Mouse (Mus musculus) hindbrain, embryonic 14.5 days (tissue): ENCODE measurements around the gene 5830473C10Rik. TPM values are rescaled to one million over a fixed set of nuclear protein-coding genes. Genes with fewer than 3 reads are reported as not detected.
A peak's percentile ranks its signal among the peaks of the same experiment; 100 is the strongest.

Experiments used
- ATAC-seq: fragments of 200-750 bp; cut with Nextera tagmentation; 2 replicates; pipeline ENCODE4 v1.8.0; 2017; ENCODE audit warnings: moderate number of reproducible peaks, mild to moderate bottlenecking, moderate TSS enrichment, moderate library complexity; ENCODE audit not compliant: low FRiP score
- DNase-seq: peaks from one replicate; pipeline ENCODE4 v3.0.0-alpha.2; 2015; ENCODE audit warnings: low spot score
- H3K27ac ChIP-seq: fragments of 300-500 bp; sonication (generic); 2 replicates; pipeline ENCODE4 v1.5.1; 2014; ENCODE audit warnings: mild to moderate bottlenecking, moderate library complexity
- H3K27me3 ChIP-seq: fragments of 300-500 bp; sonication (generic); 2 replicates; pipeline ENCODE4 v1.6.1; 2014; ENCODE audit warnings: mild to moderate bottlenecking, low read length, mixed read lengths; ENCODE audit not compliant: control insufficient read depth, insufficient read depth
- H3K36me3 ChIP-seq: fragments of 300-500 bp; sonication (generic); replicated peaks from 2 replicates; pipeline ENCODE4 v1.6.1; 2014; ENCODE audit not compliant: control insufficient read depth, insufficient read depth
- H3K4me1 ChIP-seq: fragments of 300-500 bp; sonication (generic); replicated peaks from 2 replicates; pipeline ENCODE4 v1.6.1; 2014; ENCODE audit warnings: antibody characterized with exemption, low read length, mixed read lengths; ENCODE audit not compliant: control insufficient read depth, insufficient read depth
- H3K4me2 ChIP-seq: fragments of 300-500 bp; sonication (generic); replicated peaks from 2 replicates; pipeline ENCODE4 v1.6.1; 2014; ENCODE audit warnings: mild to moderate bottlenecking, moderate library complexity
- H3K4me3 ChIP-seq: fragments of 300-500 bp; sonication (generic); replicated peaks from 2 replicates; pipeline ENCODE4 v1.5.1; 2014; ENCODE audit warnings: mild to moderate bottlenecking, low read length
- H3K9ac ChIP-seq: fragments of 300-500 bp; sonication (generic); 2 replicates; pipeline ENCODE4 v1.6.1; 2014
- H3K9me3 ChIP-seq: fragments of 300-500 bp; sonication (generic); 2 replicates; pipeline ENCODE4 v1.6.1; 2016; ENCODE audit warnings: low read length; ENCODE audit not compliant: control insufficient read depth
- WGBS: fragments of 180-500 bp; shearing (Covaris S2); extraction: QIAGEN DNeasy Blood & Tissue Kit; methylation state at CpG from one replicate; pipeline ENCODE4 v1.1.7; 2014; 5-methylcytosine and 5-hydroxymethylcytosine counted together
- polyA plus RNA-seq: library from polyadenylated mRNA; unstranded; fragments of >200 nt; fragmentation: Nextera tagmentation; extraction: Ambion mirVana; gene quantifications from 2 replicates; pipeline ENCODE4 v1.2.1, GENCODE M21; 2014

Gene 5830473C10Rik
- polyA plus RNA-seq, 1 experiment from 2014 or later, result 0.08 TPM

DNA sequence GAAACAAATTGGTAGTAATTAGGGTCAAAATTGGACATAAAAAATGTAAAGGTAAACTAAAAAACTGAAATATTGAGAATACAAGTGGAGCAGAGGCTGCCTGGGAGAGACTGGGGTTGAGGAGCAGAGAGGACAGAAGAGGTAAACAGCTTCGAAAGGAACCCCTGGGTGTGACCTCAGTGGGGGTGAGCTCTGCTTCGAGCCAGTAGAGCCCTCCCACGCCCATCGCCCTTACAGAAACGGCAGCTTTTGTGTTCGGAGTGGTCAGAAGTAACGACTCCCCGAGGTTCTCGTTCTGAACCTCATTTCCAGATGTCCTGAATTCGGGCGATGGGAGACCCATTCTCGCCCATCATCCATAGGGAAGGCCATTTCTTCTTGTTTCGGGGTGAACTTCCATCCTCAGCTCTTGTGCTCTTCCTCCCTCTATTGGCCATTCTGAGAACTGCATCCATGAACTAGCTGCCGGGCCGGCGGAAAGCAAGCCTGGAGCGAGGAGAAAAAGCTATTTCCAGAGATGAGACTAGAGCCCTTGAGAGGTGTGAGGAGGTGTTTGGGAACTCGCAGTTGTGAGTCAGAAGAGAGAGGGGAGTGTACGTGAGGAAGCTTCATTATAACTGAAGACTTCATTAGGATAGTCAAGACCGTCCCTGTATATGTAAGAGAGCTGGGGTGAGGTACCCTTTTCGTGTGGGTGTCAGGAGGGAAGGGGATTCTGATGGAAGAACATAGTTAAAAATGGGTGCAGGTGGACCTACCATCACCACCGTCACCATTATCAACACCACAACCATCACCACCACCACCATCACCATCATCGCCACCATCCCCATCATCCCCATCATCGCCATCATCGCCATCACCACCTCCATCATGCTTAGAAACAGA, 28.0 kb downstream of the 5830473C10Rik start:
- no peaks in the 10 kb centered on the region for H3K9me3 ChIP-seq
- ATAC-seq (peak; percentile 76), DNase-seq (peak; percentile 94)
- H3K4me3 ChIP-seq, result peak overlapping the region; percentile 37
- no peak overlapping the region for H3K27ac ChIP-seq
- no peaks in the 10 kb centered on the region for H3K4me1 ChIP-seq
- peak overlapping the region; percentile 61 for H3K9ac ChIP-seq
- H3K4me2 ChIP-seq, result peak overlapping the region; percentile 77
- no peaks in the 10 kb centered on the region for H3K36me3 ChIP-seq
- H3K27me3 ChIP-seq, result no peaks in the 10 kb centered on the region
- 25% methylated on average over 25 of the region's 25 CpGs for WGBS

DNA sequence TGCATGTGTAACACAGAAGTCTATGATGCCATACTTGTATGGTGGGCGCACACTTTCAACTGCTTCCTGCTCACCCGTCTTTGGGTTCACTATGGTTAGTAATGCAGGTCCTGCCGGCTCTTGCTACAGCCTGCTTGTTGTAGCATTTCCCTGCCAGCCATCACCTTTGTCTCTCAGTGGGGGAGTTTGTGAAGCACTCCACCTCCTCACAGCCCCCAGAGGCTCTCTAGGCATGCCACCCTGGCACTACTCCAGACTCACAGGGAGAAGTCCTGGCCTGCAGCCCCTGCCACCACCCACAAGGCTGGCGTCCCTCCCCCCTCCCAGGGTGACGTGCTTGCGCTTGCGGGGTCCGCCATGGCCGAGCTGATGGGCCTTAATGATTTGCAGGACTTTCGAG, 29.8 kb downstream of the 5830473C10Rik start:
- H3K4me3 ChIP-seq, result no peak overlapping the region
- WGBS, result 93% methylated on average over 10 of the region's 10 CpGs
- no peak overlapping the region for H3K27ac ChIP-seq
- no peak for DNase-seq
- H3K9me3 ChIP-seq, result no peaks in the 10 kb centered on the region
- H3K4me2 ChIP-seq, result no peak overlapping the region
- no peaks in the 10 kb centered on the region for H3K4me1 ChIP-seq
- H3K9ac ChIP-seq, result no peak overlapping the region
- H3K36me3 ChIP-seq, result no peaks in the 10 kb centered on the region
- H3K27me3 ChIP-seq, result no peaks in the 10 kb centered on the region
- no peak for ATAC-seq

DNA sequence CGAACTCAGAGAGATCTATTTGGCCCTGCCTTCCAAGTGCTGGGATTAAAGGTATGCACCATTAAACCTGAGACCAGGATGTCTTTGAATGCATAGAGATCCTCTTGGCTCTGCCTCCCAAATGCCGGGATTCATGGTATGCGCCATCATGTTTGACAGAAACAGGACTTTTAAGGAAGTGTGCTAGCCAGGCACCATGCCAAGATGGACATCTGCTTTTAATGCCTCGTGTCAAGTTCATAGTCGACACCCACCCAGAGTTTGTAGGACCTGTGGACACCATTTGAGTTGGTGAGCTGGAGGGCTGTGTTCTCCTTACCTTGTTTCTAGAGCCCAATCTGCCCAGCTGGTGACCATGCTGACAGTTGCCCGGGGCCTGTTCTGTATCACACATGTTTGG, 31.0 kb downstream of the 5830473C10Rik start:
- Histone ChIP-seq H3K9me3 (no peaks in the 10 kb centered on the region), H3K27me3 (no peaks in the 10 kb centered on the region), H3K27ac (no peak overlapping the region), H3K4me3 (no peak overlapping the region), H3K36me3 (no peaks in the 10 kb centered on the region), H3K4me1 (no peaks in the 10 kb centered on the region), H3K9ac (no peak overlapping the region), H3K4me2 (no peak overlapping the region)
- DNase-seq, result no peak
- ATAC-seq, result no peak
- WGBS, result 84% methylated on average over 6 of the region's 6 CpGs

DNA sequence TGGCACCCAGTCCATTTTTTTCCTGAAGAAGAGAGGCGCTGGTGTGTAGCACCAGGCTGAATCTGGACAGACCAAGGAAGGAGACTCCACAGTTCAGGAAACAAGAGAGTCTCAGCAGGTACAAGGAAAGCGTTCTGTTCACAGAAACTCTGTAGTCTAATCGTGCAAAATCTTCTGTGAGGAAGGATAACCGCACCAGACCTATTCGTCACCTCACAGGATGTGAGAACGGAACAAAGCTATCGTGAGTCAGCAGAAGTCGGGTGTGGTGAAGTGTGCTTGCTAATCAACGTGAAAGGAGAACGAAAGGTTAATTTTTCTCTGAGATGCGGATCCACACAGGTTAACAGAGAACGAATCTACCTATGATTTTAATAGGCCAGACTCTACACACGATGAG, 34.0 kb downstream of the 5830473C10Rik start:
- Histone ChIP-seq H3K4me1 (no peaks in the 10 kb centered on the region), H3K4me2 (no peak overlapping the region), H3K27me3 (no peaks in the 10 kb centered on the region), H3K27ac (no peak overlapping the region), H3K36me3 (no peaks in the 10 kb centered on the region), H3K4me3 (no peak overlapping the region), H3K9ac (no peak overlapping the region), H3K9me3 (no peaks in the 10 kb centered on the region)
- DNase-seq (no peak), ATAC-seq (no peak)
- 88% methylated on average over 13 of the region's 13 CpGs for WGBS

DNA sequence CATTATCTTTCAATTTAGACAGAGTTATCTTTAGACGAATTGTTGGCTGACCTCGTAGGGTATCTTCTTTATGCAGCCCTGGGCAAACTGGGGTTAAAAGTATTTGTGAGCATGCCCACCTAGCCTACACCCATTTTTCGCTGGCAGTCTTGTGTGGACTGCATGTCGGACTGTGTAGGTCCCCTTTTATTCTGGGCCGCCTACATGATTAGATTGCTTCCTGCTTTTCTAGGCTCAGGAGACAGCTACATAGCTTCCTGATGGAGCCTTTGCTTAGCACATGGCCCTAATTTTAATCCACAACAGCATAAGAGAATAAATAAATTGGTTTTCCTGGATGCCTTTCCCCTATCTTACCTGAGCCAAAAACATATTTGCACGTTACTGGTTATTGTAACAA, 35.2 kb downstream of the 5830473C10Rik start:
- Histone ChIP-seq H3K27ac (no peak overlapping the region), H3K4me2 (no peak overlapping the region), H3K4me3 (no peak overlapping the region), H3K36me3 (no peaks in the 10 kb centered on the region), H3K9ac (no peak overlapping the region), H3K4me1 (no peaks in the 10 kb centered on the region), H3K9me3 (no peaks in the 10 kb centered on the region), H3K27me3 (no peaks in the 10 kb centered on the region)
- no peak for ATAC-seq
- no peak for DNase-seq
- 92% methylated on average over 6 of the region's 6 CpGs for WGBS

DNA sequence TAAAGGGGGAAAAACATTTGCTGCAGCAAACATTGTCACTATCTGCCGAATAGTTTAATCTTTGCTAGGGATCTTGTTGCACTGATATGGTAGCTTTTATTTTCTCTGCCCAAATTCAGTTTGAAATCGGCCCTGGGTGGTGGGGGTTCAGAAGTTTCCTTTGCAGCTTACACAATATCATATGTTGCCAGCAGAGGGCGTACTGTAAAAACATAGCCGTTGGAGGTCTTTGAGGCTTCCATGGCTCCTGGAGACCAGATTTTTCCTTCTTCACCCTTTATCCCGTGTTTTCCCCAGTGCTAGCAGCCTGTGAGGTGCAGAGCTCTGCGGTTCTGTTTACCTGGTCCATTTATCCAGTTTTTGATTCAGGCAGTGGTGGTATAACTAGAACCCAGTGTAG, 40.6 kb downstream of the 5830473C10Rik start:
- DNase-seq (peak; percentile 77), ATAC-seq (no peak)
- Histone ChIP-seq H3K4me2 (no peak overlapping the region), H3K9ac (no peak overlapping the region), H3K4me1 (no peaks in the 10 kb centered on the region), H3K27ac (no peak overlapping the region), H3K36me3 (no peaks in the 10 kb centered on the region), H3K27me3 (no peaks in the 10 kb centered on the region), H3K9me3 (no peaks in the 10 kb centered on the region), H3K4me3 (no peak overlapping the region)
- 24% methylated on average over 6 of the region's 6 CpGs for WGBS

DNA sequence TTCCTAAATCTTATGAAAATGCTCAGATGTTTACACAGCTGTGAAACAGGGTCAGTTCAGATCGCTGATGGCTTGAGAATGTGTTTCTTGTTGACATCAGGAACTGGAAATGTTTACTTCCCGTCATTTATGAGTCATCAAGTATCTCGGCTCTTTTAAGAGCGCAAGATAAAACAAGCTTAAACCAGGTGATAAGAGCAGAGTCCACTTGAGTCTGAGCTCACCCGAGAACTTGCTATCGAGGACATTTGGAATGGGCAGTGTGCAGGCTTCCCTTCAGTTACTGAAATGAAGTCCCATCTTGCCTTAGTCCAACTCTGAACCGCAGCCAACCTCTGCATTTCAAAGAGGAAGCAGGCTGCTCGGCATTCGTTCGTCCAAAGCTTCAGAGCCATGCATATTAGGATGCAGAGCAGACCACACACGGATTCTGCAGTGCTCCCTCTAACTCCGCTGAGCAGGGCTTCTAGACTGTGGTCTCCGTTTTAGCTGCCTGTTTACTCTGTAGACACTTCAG, 42.6 kb downstream of the 5830473C10Rik start:
- Histone ChIP-seq H3K4me2 (no peak overlapping the region), H3K27me3 (no peaks in the 10 kb centered on the region), H3K9me3 (no peaks in the 10 kb centered on the region), H3K4me3 (no peak overlapping the region), H3K36me3 (no peaks in the 10 kb centered on the region), H3K4me1 (no peaks in the 10 kb centered on the region), H3K27ac (no peak overlapping the region), H3K9ac (no peak overlapping the region)
- whole genome bisulfite sequencing, result 68% methylated on average over 13 of the region's 13 CpGs
- DNase-seq, result no peak
- ATAC-seq, result no peak

DNA sequence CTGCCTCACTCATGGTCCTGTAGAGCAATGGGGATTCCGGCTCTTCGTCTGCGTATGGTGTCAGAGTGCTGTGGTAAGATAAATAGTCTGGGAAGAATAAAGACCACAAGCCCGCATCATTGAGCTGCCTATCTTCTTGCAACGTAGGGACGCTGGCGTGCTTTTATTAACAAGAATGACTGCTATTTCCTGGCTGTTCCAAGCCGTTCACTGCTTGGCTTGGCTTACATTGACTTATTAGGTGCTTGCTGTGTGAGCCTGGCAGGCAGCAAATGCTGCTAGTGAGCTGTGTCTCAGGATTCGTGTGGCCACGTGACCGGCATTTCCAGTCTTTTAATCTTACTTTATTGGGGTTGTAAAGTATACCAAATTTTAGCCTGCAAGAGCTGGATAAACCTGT, 48.0 kb downstream of the 5830473C10Rik start:
- no peak overlapping the region for H3K9ac ChIP-seq
- no peaks in the 10 kb centered on the region for H3K36me3 ChIP-seq
- no peaks in the 10 kb centered on the region for H3K9me3 ChIP-seq
- ATAC-seq, result no peak
- no peak overlapping the region for H3K27ac ChIP-seq
- H3K4me2 ChIP-seq, result no peak overlapping the region
- no peaks in the 10 kb centered on the region for H3K4me1 ChIP-seq
- no peak for DNase-seq
- H3K27me3 ChIP-seq, result no peaks in the 10 kb centered on the region
- H3K4me3 ChIP-seq, result no peak overlapping the region
- WGBS, result 71% methylated on average over 11 of the region's 11 CpGs

DNA sequence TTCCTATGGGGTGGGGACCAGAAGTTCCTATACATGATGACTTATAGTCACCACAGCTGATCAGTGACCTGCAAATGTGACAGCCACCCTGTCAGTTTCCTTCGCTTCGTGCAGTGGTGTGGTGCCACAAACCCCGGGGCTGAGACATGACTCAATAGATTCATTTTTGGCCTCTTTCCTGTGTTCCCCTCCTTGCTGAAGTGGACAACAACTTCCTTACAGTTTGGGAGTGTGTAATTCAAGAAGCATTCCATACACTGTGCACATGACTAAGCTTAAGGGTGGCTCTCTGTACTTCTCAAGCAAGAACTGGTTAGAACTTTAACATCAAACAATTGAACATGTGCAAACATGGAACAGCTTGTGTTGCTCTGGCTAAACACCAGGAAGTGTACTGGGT, 50.5 kb downstream of the 5830473C10Rik start:
- Histone ChIP-seq H3K4me2 (no peak overlapping the region), H3K4me3 (no peak overlapping the region), H3K9ac (no peak overlapping the region), H3K4me1 (no peaks in the 10 kb centered on the region), H3K36me3 (no peaks in the 10 kb centered on the region), H3K9me3 (no peaks in the 10 kb centered on the region), H3K27ac (no peak overlapping the region), H3K27me3 (no peaks in the 10 kb centered on the region)
- WGBS, result 93% methylated on average over 3 of the region's 3 CpGs
- ATAC-seq, result no peak
- no peak for DNase-seq
